Mouse (Mus musculus) adrenal gland, adult (tissue): ENCODE results near the gene Bst2.
"Not testable (repeated sequence)": the region's sequence is repeated elsewhere in the genome, so short reads cannot be mapped to it uniquely, and the experiment has no call there.

ENCODE experiments used
- DNase-seq, 2 experiments: peaks; one replicate each; pipeline ENCODE4 v3.0.0; 2022 to 2023; ENCODE audit warnings: low spot score in 1 of 2; ENCODE audit not compliant: inconsistent age in 2 of 2

Bst2 gene

DNA sequence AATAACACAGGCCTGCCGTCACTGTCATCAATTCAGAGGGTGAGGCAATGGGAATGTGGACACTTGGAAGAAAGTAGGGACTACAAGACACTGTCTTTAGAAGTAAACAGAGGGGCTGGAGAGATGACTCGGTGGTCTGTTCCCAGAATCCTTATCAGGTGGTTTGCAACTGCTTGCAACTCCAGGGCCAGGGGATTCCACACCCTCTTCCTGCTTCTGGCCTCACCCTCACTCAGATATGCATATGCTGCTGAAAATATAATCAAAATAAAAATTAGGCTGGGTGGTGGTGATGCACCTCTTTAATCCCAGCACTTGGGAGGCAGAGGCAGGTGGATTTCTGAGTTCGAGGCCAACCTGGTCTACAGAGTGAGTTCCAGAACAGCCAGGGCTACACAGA is 22.8 kb upstream of the Bst2 start:
- no peak for DNase-seq

DNA sequence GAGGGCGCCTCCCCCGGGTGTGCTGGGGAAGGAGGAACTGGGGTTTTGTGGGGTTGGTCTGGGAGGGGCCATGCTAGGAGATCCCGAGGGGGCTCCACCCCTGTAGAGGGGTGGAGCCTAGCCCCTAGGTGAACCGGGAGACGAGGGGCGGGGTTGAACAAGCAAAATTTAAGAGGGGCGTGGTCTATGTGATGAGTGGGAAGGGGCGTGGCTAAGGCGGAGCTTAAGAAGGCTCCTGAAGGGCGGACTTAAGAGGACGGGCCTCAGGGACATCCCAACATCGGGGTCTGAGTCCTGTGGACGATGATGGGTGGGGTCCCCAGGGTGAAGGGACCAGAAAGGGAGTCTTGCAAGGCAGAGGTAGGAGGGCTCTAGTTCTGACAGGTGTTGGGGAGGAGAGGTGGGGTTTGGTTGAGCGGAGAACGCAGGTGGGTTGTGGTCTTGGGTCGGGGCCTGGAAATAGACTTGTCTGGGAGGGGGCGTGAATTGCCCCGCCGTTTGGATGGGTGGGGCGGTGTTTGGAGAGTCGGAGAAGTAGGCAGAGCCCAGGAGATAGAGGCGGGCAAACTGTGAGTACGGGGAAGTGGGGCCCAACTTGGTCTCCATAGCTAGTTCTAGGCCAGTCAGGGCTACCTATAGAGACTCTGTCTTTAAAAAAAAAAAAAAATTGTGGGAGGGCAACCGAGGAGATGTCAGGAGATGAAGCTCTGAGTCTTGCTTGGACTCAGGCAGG is 21.9 kb upstream of the Bst2 start:
- DNase-seq = peak; percentile 90 to 96

DNA sequence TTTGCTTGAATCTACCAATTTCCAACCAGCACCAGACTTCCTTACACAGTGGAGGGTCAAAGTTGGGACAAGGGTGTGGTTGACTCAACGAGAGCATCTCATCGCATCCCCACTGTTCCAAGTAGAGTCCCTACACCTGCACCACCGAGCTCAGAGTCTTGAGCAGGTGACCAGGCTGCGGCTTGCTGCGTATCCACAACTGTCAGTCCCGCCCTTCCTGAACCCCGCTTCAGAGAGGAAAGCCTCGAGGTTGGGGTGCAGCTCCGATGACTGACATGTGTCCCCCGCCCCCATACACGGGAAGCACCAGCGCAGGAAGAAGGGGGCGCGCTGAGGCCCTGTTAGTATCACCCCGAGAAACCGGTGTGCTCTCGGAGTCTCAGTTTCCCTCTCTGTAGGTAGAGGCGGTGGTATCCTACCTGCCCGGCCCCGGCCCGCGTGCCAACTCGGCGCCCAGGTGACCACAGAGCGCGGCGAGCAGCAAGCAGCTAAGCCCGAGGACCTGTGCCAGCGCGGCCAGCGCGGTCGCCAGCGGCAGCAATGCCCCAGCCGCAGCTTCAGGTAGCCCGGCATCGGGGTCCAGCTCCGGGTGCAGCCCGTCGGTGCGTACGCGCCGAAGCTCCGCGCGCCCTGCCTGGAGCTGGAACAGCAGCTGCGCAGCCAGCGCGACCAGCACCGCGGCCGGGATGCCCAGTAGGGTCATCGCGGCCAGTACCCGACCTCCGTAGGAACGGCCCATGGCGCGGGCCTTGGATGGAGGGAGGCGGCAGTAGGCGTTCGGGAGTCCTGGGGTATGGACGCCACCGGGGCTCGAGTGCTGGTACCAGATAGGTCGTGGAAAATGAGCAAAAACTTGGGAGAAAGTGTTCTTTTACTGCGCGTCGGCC is 21.1 kb upstream of the Bst2 start, which contains the start of gene Tmem221:
Gene Tmem221, minus strand, starts transcription at position 801 of the 887 bp plus-strand sequence.
- DNase-seq = peak in 1 of 2 experiments; percentile 49

DNA sequence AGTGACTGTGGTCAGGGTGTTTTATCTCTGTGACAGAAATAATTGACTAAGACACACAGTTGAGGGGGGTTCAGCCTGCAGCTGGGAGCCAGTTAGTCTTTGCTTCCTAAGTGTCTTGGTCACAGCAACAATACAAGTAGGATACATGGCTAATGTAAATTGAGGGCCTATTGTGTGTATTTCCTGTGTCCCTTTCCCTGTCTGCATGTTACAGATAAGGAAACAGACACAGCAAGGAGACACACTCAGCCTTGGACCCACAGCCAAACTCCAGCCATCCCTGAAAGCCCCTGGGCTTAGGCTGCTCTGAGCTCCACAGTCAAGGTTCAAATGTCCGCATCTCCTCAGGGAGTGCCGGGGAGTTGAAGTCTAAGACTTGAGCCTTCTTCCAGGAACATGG is 17.4 kb upstream of the Bst2 start:
- DNase-seq = no peak

DNA sequence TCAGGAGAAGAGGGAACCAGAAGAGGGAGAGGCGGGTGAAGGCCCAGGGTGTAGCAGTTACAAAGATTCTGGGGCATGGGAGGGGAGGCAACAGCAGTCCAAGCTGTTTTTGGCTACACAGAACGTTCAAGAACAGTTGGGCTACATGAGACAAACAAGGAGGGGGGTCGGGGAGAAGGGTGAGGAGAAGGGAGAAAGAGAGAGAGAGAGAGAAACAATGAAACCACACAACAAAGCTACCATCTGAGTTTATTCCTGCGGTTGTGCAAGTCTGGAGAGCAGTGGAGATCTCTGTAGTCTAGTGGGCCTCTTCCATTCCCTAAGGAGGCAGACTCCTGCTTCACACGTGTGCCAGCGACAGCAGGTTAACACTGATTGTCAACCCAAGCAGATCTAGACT is 16.7 kb upstream of the Bst2 start:
- DNase-seq = no peak

DNA sequence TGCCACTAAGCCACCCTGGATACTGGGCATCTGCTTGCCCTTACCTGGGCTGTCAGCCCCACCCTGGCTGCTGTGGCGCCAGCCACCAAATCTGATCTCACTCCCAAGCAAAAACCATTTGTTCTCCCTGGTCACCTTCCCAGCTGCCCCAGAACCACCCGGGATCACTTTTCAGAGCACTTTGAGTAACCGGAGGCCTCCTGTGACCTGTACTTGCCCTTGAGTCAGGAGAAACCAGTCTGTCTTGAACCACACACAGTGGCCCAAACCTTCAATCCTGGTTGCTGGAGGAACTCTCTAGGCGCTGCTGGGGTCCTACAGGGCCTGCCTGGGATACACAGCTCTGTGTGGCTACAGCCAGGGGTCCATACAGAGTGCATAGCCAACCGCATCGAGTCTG is 15.5 kb upstream of the Bst2 start:
- no peak for DNase-seq

DNA sequence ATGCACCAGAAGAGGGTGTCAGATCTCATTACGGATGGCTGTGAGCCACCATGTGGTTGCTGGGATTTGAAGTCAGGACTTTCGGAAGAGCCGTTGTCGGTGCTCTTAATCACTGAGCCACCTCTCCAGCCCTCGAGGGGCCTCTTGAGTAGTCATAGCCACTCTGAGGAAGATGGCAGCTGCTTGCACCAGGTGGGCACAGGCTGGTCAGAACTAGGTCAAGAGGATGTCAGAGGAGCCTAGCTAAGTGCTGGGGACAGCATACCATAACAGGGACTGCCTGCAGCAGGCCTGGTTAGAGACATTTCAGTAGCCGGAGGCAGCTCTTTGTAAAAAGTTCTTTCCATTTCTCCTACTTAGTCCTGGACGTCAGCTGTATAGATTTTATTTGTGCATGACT is 13.5 kb upstream of the Bst2 start:
- no peak for DNase-seq

DNA sequence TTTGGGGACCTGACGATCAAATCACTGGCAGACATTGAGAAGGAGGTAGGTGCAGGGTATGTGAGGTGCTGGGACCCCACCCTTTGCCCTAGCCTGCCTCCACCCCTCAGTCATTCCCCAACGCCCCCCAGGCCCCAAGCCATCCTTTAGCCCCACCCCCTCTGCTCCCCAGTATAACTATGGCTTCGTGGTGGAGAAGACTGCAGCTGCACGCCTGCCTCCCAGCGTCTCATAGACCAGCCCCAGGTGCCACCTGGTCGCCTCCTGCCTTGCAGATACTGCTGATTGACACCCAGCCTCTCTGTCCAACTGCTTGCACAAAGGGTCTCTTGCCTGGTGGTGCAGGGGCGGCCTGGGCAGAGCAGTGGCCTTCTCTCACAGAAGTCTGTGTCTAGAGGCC is 10.3 kb upstream of the Bst2 start:
- DNase-seq = no peak

DNA sequence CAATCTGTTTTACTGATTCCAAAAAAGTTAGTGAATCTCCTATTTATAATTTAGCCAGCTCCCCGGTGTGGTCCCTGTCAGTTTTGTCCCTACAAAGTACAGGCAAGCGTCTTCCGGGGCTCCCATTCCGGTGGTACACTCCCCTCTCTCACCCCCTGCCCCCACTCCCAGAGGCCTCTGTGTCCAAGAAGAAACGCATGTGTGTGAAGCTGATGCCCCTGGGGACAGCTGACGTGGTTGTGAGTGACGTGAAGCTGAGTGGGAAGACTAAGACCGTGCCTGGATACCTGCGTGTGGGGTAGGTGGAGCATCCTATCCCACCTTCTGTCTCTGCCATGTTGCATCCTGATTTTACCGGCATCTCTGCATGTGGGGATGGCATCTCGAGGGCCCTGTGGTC is 7.8 kb upstream of the Bst2 start:
- DNase-seq = no peak

DNA sequence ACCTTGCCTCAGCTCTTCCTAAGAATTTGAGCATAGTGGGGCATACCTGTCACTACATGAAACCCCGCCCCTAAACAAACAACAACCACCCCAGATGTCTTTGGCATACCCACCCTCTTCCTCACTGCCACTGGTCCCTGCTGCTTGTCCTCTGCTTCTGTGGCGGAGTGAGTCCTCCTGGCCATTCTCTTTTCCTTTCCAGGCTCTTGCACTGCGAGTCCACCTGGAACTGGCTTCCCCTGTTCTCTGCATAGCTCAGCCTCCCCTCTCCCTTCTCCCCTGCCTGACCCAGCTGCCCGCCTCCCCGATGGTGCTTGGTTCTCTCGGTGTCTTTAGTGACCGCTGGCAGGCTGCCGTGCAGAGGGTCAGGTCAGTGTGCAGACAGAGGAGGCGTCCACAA is 6.5 kb upstream of the Bst2 start:
- no peak for DNase-seq

DNA sequence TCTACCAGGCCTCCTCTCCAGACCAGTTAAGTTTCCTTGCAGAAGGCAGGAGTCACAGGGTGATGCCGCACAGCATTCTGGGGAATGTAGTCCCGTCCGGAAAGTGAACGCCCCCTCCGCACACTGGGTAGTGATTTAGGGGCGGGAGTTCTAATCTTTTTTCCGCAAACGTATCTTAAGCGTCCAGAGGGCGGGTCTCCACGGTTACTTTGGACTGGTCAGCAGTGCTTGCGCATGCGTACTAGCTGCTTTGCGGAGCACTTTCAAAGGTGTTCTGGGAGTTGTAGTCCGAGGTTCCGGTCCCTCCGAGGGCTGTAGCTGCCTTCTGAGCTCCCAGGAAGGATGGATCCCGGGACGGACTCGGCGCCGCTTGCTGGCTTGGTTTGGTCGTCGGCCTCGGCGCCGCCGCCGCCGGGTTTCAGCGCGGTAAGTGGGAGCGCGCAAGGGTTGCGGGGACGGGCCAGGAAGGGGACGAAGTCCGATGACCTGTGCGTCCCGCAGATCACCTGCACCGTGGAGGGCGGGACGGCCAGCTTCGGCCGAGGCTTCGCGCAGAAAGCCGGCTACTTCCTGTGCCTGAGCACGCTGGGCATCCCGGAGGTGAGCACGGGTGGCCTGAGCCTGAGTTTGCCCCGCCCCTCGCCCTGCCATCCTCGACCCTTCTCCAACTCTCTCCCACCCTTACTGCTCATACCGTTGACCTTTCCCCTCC is 5.5 kb upstream of the Bst2 start, which contains the start of gene Mvb12a:
Gene Mvb12a, plus strand, starts transcription at position 291 of the 712 bp plus-strand sequence.
- peak; percentile 98 to 99 for DNase-seq

DNA sequence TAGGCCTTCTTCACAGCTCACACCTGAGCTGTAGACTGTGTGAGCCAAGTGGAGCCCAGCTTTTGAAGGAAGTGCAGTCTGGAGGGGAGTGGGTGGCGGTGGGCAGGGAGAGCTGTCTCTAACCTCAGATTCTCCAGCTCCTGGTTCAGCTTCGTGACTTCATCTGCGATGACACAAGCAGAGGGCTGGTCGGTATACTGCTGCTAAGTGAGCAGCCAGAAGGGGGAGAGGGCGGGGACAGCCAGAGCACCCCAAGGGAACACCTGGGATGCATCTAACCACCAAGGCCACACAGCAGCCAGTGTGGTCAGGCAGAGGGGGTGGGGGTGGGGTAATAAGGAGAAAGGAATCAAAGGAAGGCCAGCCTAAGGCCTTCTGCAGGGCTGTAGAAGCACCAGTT is 1.6 kb downstream of the Bst2 start:
- no peak for DNase-seq

DNA sequence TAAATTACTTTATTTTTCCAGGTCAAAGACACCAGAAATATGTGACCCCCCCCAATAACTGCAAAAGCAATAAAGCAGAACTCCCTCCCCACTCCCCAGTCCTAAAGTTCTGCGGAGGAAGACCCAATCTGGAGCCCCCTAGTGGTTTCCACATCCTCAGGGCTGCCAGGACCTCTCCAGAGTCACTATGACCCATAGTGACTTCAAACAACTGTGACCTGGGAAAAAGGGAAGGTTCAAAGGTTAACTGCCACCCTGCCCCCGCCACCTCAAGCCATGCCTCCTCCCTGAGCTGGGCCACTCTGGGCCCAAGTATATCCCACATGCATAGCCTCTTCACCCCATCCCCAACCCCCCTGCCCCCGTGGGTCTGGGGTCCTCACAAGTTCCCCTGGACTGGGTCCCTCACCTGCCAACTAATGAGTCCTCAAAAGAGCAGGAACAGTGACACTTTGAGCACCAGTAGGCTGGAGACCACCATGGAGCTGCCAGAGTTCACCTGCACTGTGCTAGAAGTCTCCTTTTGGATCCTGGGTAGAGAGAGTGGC is 2.9 kb downstream of the Bst2 start:
- DNase-seq = no peak

DNA sequence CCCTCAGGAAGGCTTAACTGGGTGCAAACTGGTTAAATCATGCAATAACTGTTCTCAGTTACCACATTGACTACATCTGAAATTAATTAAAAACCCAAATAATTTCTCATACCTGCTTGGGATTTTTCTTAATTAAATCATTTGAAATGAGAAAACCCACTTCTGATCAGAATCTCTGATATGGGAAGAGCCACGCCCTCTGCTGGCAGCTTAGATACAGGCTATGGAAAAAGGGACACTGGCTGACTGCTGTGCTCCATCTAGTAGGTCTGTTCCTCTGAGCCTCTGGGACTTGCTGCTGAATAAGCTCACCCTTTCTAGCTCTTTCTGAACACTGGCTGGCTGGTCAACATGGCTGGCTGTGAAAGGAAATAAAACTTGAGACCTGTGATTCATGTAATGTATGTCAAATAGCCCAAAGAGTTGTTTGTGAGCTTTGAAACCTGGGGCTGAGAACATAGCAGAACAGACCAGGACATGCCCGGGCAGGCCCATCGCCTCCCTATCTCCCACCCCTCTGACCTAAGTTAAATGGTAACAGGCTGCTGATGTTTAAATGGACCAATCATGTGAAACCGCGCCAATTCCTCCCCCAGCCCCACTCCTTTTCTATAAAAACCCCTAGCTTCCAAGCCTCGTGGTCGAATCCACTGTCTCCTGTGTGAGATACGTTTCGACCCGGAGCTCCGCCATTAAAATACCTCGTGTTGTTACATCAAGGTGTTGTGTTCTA is 6.4 kb downstream of the Bst2 start:
- DNase-seq = not testable (repeated sequence)

DNA sequence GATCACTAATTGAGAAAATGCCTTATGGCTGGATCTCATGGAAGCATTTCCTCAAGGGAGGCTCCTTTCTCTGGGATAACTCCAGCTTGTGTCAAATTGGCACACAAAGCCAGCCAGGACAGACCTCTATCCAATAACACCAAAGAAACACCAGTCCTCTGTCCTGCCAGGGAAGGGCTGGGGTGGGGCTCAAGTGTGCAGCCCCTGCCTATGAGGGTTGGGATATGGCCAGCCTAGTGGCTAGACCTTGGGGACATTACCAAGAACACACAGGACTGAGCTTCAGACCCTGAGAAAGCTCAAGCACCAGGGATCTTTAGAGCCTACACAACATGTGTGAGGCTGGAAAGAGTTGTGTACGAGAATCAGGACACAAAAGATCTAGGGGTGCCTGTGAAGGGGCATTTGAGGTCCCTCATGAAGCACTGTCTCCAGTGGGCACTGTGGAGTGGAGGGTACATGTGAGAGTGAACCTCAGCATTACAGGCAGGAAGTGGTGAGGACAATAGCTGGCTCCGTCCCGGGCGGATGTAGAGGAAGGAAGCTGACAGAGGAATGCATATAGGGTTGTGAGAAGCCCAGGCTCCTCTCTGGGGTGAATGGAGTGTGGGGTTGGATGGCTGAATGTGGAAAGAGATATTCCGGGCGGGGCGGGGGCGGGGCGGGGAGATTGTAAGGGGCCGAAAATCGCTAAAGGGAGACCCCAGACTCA is 8.7 kb downstream of the Bst2 start:
- no peak for DNase-seq

DNA sequence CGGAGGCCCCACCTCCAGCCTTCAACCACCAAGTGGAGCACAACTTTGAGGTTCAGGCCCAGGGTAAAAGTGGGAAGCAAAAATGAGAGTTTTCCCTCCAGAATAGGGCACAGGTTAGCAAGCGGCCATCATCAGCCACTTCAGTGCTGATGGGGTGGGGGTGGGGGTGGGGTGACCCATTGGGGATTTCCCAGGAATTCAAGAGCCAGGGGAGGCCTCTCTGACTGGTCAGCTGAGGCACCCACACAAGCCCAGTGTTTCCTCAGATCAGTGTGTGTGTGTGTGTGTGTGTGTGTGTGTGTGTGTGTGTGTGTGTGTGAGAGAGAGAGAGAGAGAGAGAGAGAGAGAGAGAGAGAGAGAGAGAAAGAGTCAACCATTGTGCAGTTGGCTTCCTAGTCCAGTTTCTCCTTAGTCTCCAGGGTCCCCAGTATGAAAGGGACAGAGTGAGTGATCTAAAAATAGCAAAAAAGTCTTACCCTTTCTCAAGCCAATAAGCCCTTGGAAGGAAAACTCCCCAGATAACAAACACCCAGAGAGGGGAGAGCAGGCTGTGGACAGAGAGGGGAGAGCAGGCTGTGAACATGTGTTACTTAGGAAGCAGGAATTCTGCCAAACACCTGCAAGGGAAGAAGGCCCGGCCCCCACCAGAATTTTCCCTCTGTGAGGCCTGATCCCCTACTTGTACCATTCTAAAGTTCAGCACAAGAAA is 9.9 kb downstream of the Bst2 start:
- no peak for DNase-seq

DNA sequence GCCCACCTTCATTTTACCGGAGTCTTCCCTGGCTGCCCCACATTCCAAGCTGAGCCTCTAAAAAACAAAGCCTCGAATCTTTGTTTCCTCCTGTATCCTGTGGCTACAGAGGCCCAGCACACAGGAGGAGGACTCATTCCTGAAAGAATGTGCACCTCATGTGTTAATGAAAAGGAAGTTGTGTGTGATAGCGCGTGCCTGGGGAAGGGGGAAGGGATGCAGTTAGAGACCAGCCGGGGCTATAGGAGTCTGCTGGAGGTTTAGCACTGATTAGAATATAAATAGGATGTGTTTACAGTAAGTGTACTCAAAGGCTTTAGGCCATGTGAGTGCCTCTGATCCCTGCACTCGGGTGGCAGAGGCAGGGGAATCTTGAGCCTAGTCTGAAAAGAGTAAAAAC is 11.0 kb downstream of the Bst2 start:
- no peak for DNase-seq

DNA sequence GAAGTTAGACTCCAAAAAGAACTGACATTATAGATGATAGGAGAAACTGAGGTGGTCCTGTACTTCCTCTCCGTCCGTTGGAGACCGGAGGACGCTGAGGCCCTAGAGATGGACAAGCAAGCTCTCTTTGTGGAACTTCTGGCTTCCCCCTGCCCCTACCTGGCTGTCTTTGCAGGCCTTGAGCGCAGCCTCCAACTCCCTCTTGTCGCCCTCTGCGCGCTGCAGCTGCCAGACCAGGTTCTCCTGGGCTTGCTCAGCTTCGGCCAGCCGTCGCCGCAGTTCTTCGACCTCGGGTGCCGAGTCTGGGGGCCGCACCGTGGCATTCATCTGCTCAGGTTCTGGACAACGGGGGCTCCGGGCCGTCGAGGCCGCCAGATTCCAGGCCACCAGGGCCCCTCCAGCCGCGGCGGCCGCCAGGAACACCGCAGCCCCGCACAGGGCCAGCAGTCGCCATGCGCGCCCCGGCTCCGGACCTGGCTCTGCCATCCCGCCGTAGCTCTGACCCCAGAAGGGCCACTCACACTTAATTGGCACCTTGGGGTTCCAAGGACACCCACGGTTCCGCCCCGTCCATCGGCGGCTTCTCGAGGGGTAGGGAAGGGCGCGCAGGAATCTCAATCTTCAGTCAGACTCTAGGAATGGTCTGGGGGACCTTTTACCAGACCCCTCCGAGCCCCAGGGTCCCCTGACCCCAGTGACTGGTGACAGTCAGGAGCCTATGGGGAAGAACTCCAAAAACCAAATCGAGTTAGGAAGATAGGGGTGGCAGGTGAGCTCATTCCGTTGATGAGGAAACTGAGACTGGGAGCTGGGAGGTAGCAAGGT is 11.8 kb downstream of the Bst2 start, which contains the start of gene Ccdc194:
Gene Ccdc194, minus strand, starts transcription at position 486 of the 825 bp plus-strand sequence.
- no peak for DNase-seq
